Mouse (Mus musculus): Measurements from ENCODE around the gene Mapk6. TPM values are rescaled to one million over a fixed set of nuclear protein-coding genes. Genes with fewer than 3 reads are reported as not detected.
A peak's percentile ranks its signal among the peaks of the same experiment; 100 is the strongest.

Gene Mapk6
- polyA plus RNA-seq, 1 experiment from 2014 or later = 144 TPM

GRCm38 (mm10) chr9:75362201-75362600, 47.6 kb downstream of the Mapk6 start:
- no peaks in the 10 kb centered on the region for H3K27me3 ChIP-seq (ENCODE audit: poor library complexity, severe bottlenecking)
- H3K9me3 ChIP-seq = no peaks in the 10 kb centered on the region
- H3K36me3 ChIP-seq (replicated peaks) = no peaks in the 10 kb centered on the region
- H3K4me3 ChIP-seq = no peak overlapping the region
- no peaks in the 10 kb centered on the region for H3K4me1 ChIP-seq
- H3K27ac ChIP-seq = no peak overlapping the region
- no peak for DNase-seq (ENCODE audit: extremely low spot score, low spot score)
- 90% methylated on average over 4 of the region's 4 CpGs for WGBS

DNA sequence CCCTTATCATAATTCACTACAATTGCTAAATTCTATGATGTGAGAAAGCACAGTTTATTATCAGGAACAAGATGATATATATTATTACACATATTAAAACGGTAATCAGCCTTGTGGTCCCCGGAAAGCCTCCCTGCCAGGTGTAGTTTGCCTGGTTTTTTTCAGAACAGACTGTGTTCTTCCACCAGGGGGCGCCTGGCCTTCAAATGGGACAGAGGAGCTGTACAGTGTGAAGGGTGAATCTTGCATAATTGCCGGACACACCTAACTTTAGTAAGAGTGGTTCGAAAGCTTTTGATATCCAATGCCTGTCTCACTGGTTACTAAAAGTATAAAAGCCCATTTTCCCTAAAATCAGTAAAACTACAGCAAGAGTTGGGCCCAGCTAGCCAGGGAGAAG, 48.1 kb downstream of the Mapk6 start:
- DNase-seq (ENCODE audit: extremely low spot score, low spot score) = peak; percentile 63
- WGBS = 50% methylated on average over 5 of the region's 5 CpGs
- H3K36me3 ChIP-seq (replicated peaks) = no peaks in the 10 kb centered on the region

DNA sequence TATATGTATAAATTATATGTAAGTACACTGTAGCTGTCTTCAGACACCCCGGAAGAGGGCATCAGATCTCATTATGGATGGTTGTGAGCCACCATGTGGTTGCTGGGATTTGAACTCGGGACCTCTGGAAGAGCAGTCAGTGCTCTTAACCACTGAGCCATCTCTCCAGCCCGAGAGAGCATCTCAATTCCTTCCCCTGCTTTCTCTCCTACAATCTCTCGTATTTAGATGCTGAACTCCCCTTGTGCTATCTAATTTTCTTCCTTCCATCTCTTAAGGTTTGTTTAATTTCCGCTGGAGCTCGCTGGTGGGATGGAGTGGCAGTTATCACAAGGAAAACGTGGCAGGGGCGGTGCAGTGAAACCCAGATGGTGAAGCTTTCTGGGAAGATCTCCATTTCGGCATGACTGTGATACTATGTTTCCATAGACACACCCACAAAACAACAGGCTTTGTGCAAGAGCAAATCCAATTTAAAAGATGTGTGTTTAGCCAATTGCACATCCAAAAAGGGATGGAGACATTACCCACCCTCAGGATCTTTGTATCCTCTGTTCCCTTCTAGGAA, 52.6 kb downstream of the Mapk6 start:
- Histone ChIP-seq H3K4me3 (no peak overlapping the region), H3K27ac (no peak overlapping the region), H3K4me1 (no peaks in the 10 kb centered on the region), H3K27me3 (ENCODE audit: poor library complexity, severe bottlenecking) (no peaks in the 10 kb centered on the region), H3K9me3 (no peaks in the 10 kb centered on the region), H3K36me3 (replicated peaks) (no peaks in the 10 kb centered on the region)
- 84% methylated on average over 9 of the region's 9 CpGs for WGBS
- DNase-seq (ENCODE audit: extremely low spot score, low spot score) = no peak

More for the DNA sequence above, 48.1 kb downstream of the Mapk6 start:
- Histone ChIP-seq H3K4me1 (no peaks in the 10 kb centered on the region), H3K9me3 (no peaks in the 10 kb centered on the region), H3K27me3 (ENCODE audit: poor library complexity, severe bottlenecking) (no peaks in the 10 kb centered on the region), H3K27ac (no peak overlapping the region), H3K4me3 (no peak overlapping the region)

DNA sequence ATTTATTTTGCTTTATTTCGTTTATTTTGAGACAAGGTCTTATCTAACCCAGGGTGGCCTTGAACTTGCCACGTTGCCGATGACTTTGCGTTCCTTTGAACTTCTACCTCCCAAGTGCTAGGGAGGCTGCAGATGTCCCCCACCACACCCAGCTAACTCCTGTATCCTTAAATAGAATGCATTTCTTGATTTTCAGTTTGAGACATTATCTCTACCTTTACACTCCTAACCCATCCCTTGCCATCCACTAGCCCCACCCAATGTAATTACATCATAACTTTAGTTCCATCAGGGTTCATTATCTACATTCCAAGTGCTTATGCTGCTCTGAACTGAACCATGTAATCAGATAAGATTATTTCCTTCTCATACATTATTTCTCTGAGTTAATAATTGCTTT, 54.0 kb downstream of the Mapk6 start:
- DNase-seq (ENCODE audit: extremely low spot score, low spot score) = no peak
- no peak overlapping the region for H3K27ac ChIP-seq
- no peaks in the 10 kb centered on the region for H3K9me3 ChIP-seq
- 88% methylated on average over 4 of the region's 4 CpGs for WGBS
- H3K27me3 ChIP-seq (ENCODE audit: poor library complexity, severe bottlenecking) = no peaks in the 10 kb centered on the region
- H3K4me3 ChIP-seq = no peak overlapping the region
- no peaks in the 10 kb centered on the region for H3K4me1 ChIP-seq
- H3K36me3 ChIP-seq (replicated peaks) = no peaks in the 10 kb centered on the region

GRCm38 (mm10) chr9:75353094-75353493, 56.7 kb downstream of the Mapk6 start:
- Histone ChIP-seq H3K4me1 (0 out of 2 replicates have a peak, but pooled peaks cover 6% of the 10 kb centered on the region), H3K4me3 (no peak overlapping the region), H3K27ac (no peak overlapping the region), H3K36me3 (replicated peaks) (no peaks in the 10 kb centered on the region), H3K9me3 (no peaks in the 10 kb centered on the region), H3K27me3 (ENCODE audit: poor library complexity, severe bottlenecking) (no peaks in the 10 kb centered on the region)
- WGBS = 77% methylated on average over 8 of the region's 8 CpGs
- no peak for DNase-seq (ENCODE audit: extremely low spot score, low spot score)

- DNase-seq (ENCODE audit: extremely low spot score, low spot score) = no peak
- WGBS = 42% methylated on average over 3 of the region's 3 CpGs
These were observed 61.2 kb downstream of the Mapk6 start for GRCm38 (mm10) chr9:75348641-75349040.

GRCm38 (mm10) chr9:75348066-75348465, 61.7 kb downstream of the Mapk6 start:
- Histone ChIP-seq H3K36me3 (replicated peaks) (peaks cover 30% of the 10 kb centered on the region), H3K27ac (no peak overlapping the region), H3K9me3 (no peaks in the 10 kb centered on the region), H3K4me1 (0 out of 2 replicates have a peak, but pooled peaks cover 6% of the 10 kb centered on the region), H3K4me3 (no peak overlapping the region), H3K27me3 (ENCODE audit: poor library complexity, severe bottlenecking) (no peaks in the 10 kb centered on the region)
- DNase-seq (ENCODE audit: extremely low spot score, low spot score) = no peak
- WGBS = 93% methylated on average over 17 of the region's 17 CpGs

More at GRCm38 (mm10) chr9:75348641-75349040, 61.2 kb downstream of the Mapk6 start:
- Histone ChIP-seq H3K36me3 (replicated peaks) (peaks cover 25% of the 10 kb centered on the region), H3K4me3 (no peak overlapping the region), H3K27me3 (ENCODE audit: poor library complexity, severe bottlenecking) (no peaks in the 10 kb centered on the region), H3K27ac (no peak overlapping the region), H3K4me1 (0 out of 2 replicates have a peak, but pooled peaks cover 6% of the 10 kb centered on the region), H3K9me3 (no peaks in the 10 kb centered on the region)

GRCm38 (mm10) chr9:75347458-75347857, 62.3 kb downstream of the Mapk6 start, which contains the start of gene Bcl2l10:
TSS of gene Bcl2l10 (plus strand) at chr9:75347758.
- Histone ChIP-seq H3K9me3 (no peaks in the 10 kb centered on the region), H3K4me3 (no peak within 1 kb of the TSS), H3K36me3 (replicated peaks) (peaks cover 36% of the 10 kb centered on the region), H3K4me1 (0 out of 2 replicates have a peak, but pooled peaks cover 6% of the 10 kb centered on the region), H3K27me3 (ENCODE audit: poor library complexity, severe bottlenecking) (no peaks in the 10 kb centered on the region), H3K27ac (no peak within 1 kb of the TSS)
- WGBS = 91% methylated on average over 5 of the region's 5 CpGs
- no peak for DNase-seq (ENCODE audit: extremely low spot score, low spot score)

GRCm38 (mm10) chr9:75342433-75342832, 67.4 kb downstream of the Mapk6 start:
- H3K4me3 ChIP-seq = no peak overlapping the region
- WGBS = 89% methylated on average over 4 of the region's 4 CpGs
- H3K36me3 ChIP-seq (replicated peaks) = peaks cover 65% of the 10 kb centered on the region
- no peaks in the 10 kb centered on the region for H3K4me1 ChIP-seq
- no peak overlapping the region for H3K27ac ChIP-seq
- H3K9me3 ChIP-seq = no peaks in the 10 kb centered on the region
- H3K27me3 ChIP-seq (ENCODE audit: poor library complexity, severe bottlenecking) = no peaks in the 10 kb centered on the region
- DNase-seq (ENCODE audit: extremely low spot score, low spot score) = no peak

DNA sequence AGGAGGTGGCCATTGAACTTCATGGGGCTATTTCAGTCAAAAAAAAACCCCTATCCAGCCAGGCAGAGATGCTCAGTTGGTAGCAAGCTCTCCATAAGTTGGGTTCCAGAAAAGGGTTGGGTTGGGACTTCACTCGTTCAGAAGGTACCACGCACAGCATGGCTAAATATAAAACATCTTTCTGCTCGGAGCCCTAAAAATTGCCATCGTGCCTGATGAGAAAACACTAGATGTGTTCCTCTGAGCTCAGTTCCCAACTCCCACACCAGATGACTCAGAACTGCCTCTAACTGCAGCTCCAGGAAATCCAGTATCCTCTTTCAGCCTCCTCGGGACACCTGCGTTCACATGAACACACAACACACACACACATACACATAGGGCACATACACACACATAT, 71.8 kb downstream of the Mapk6 start:
- WGBS = 96% methylated on average over 6 of the region's 6 CpGs
- no peaks in the 10 kb centered on the region for H3K9me3 ChIP-seq
- H3K36me3 ChIP-seq (replicated peaks) = peaks cover 81% of the 10 kb centered on the region
- H3K27ac ChIP-seq = no peak overlapping the region
- H3K4me1 ChIP-seq = no peaks in the 10 kb centered on the region
- no peaks in the 10 kb centered on the region for H3K27me3 ChIP-seq (ENCODE audit: poor library complexity, severe bottlenecking)
- DNase-seq (ENCODE audit: extremely low spot score, low spot score) = no peak
- H3K4me3 ChIP-seq = no peak overlapping the region

- Histone ChIP-seq H3K36me3 (replicated peaks) (peaks cover 87% of the 10 kb centered on the region), H3K4me1 (no peaks in the 10 kb centered on the region), H3K4me3 (no peak overlapping the region), H3K9me3 (no peaks in the 10 kb centered on the region), H3K27ac (no peak overlapping the region), H3K27me3 (ENCODE audit: poor library complexity, severe bottlenecking) (no peaks in the 10 kb centered on the region)
- WGBS = 82% methylated on average over 4 of the region's 4 CpGs
- DNase-seq (ENCODE audit: extremely low spot score, low spot score) = no peak
These were observed 75.4 kb downstream of the Mapk6 start for GRCm38 (mm10) chr9:75334440-75334839.

GRCm38 (mm10) chr9:75330821-75331220, 79.0 kb downstream of the Mapk6 start:
- Histone ChIP-seq H3K27me3 (ENCODE audit: poor library complexity, severe bottlenecking) (no peaks in the 10 kb centered on the region), H3K4me1 (no peaks in the 10 kb centered on the region), H3K4me3 (no peak overlapping the region), H3K9me3 (no peaks in the 10 kb centered on the region), H3K36me3 (replicated peaks) (peaks cover 70% of the 10 kb centered on the region), H3K27ac (no peak overlapping the region)
- 92% methylated on average over 8 of the region's 8 CpGs for WGBS
- no peak for DNase-seq (ENCODE audit: extremely low spot score, low spot score)

DNA sequence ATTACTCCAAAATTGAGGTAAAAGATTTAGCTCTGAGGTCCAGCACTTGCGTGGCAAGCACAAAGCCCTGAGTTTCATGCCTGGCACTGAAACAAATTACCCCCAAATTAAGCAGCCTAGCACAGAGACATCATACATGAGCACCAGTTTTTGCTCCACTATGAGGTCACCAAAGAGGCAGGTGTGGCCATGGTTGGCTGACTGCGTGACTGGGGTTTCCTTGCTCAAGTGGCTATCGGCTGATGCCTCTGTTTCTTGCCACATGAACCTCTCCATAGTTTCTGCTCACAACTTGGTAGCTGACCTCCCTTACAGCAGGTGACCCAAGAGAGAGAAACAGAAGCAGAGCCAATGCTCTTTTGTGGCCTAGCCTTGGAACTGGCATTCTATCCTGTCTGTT, 81.8 kb downstream of the Mapk6 start:
- Histone ChIP-seq H3K4me1 (no peaks in the 10 kb centered on the region), H3K4me3 (no peak overlapping the region), H3K27me3 (ENCODE audit: poor library complexity, severe bottlenecking) (no peaks in the 10 kb centered on the region), H3K27ac (no peak overlapping the region), H3K9me3 (no peaks in the 10 kb centered on the region), H3K36me3 (replicated peaks) (peaks cover 54% of the 10 kb centered on the region)
- WGBS = 92% methylated on average over 3 of the region's 3 CpGs
- DNase-seq (ENCODE audit: extremely low spot score, low spot score) = no peak

Measured in forebrain, embryonic 10.5 days (tissue).